Mouse (Mus musculus) kidney, embryonic 16.5 days (tissue): ENCODE results near the gene Vps13d. TPM values are rescaled to one million over a fixed set of nuclear protein-coding genes. Genes with fewer than 3 reads are reported as not detected.

Experiments
- ATAC-seq: fragments of 200-750 bp; cut with Nextera tagmentation; 2 replicates; pipeline ENCODE4 v1.8.0; 2017; ENCODE audit warnings: moderate TSS enrichment; ENCODE audit not compliant: low FRiP score, low TSS enrichment
- H3K27ac ChIP-seq: fragments of 300-500 bp; sonication (generic); 2 replicates; pipeline ENCODE4 v1.5.1; 2014; ENCODE audit warnings: low read length
- H3K27me3 ChIP-seq: fragments of 300-500 bp; sonication (generic); 2 replicates; pipeline ENCODE4 v1.6.1; 2014; ENCODE audit warnings: low read length, control low read depth, mixed read lengths; ENCODE audit not compliant: insufficient read depth
- H3K36me3 ChIP-seq: fragments of 300-500 bp; sonication (generic); 2 replicates; pipeline ENCODE4 v1.6.1; 2014; ENCODE audit warnings: low read length, control low read depth, mixed read lengths; ENCODE audit not compliant: insufficient read depth
- H3K4me1 ChIP-seq: fragments of 300-500 bp; sonication (generic); 2 replicates; pipeline ENCODE4 v1.6.1; 2014; ENCODE audit warnings: low read length, control low read depth, mixed read lengths; ENCODE audit not compliant: insufficient read depth
- H3K4me2 ChIP-seq: fragments of 300-500 bp; sonication (generic); replicated peaks from 2 replicates; pipeline ENCODE4 v1.6.1; 2014; ENCODE audit warnings: low read depth, low read length
- H3K4me3 ChIP-seq: fragments of 300-500 bp; sonication (generic); 2 replicates; pipeline ENCODE4 v1.5.1; 2014; ENCODE audit warnings: mild to moderate bottlenecking, low read length
- H3K9ac ChIP-seq: fragments of 300-500 bp; sonication (generic); replicated peaks from 2 replicates; pipeline ENCODE4 v1.6.1; 2014; ENCODE audit warnings: low read length
- H3K9me3 ChIP-seq: fragments of 300-500 bp; sonication (generic); 2 replicates; pipeline ENCODE4 v1.6.1; 2016; ENCODE audit warnings: low read length, control low read depth
- WGBS: fragments of 180-500 bp; shearing (Covaris S2); extraction: QIAGEN DNeasy Blood & Tissue Kit; methylation state at CpG from one replicate; pipeline ENCODE4 v1.1.7; 2014; 5-methylcytosine and 5-hydroxymethylcytosine counted together
- polyA plus RNA-seq: library from polyadenylated mRNA; unstranded; fragments of >200 nt; fragmentation: Nextera tagmentation; extraction: Ambion mirVana; gene quantifications from 2 replicates; pipeline ENCODE4 v1.2.1, GENCODE M21; 2015

The Vps13d gene
- polyA plus RNA-seq, 1 experiment from 2014 or later = 10.6 TPM

- Histone ChIP-seq H3K4me3 (no peak overlapping the region), H3K27me3 (no peaks in the 10 kb centered on the region), H3K4me2 (no peak overlapping the region), H3K36me3 (peaks cover 3% of the 10 kb centered on the region; the same call in 1 of the 2 replicates), H3K9me3 (no peaks in the 10 kb centered on the region), H3K9ac (no peak overlapping the region), H3K4me1 (peaks cover 27% of the 10 kb centered on the region), H3K27ac (no peak overlapping the region)
- no peak for ATAC-seq
- WGBS = 93% methylated on average over 4 of the region's 4 CpGs
Observed at GRCm38 (mm10) chr4:145005943-145006545, 188.8 kb downstream of the Vps13d start.

- Histone ChIP-seq H3K9ac (no peak overlapping the region), H3K36me3 (peaks cover 3% of the 10 kb centered on the region; the same call in 1 of the 2 replicates), H3K4me2 (no peak overlapping the region), H3K27ac (no peak overlapping the region), H3K4me3 (no peak overlapping the region), H3K9me3 (no peaks in the 10 kb centered on the region), H3K4me1 (peaks cover 25% of the 10 kb centered on the region), H3K27me3 (no peaks in the 10 kb centered on the region)
- WGBS = 75% methylated on average over 6 of the region's 6 CpGs
- ATAC-seq = no peak
Observed at GRCm38 (mm10) chr4:145004176-145004575, 190.6 kb downstream of the Vps13d start.

- H3K9ac ChIP-seq = no peak overlapping the region
- peaks cover 37% of the 10 kb centered on the region for H3K4me1 ChIP-seq
- 83% methylated on average over 1 of the region's 1 CpGs for WGBS
- H3K4me2 ChIP-seq = no peak overlapping the region
- H3K36me3 ChIP-seq = peaks cover 3% of the 10 kb centered on the region; the same call in 1 of the 2 replicates
- H3K27ac ChIP-seq = no peak overlapping the region
- H3K4me3 ChIP-seq = no peak overlapping the region
- H3K27me3 ChIP-seq = no peaks in the 10 kb centered on the region
- H3K9me3 ChIP-seq = no peaks in the 10 kb centered on the region
- ATAC-seq = no peak
Observed at GRCm38 (mm10) chr4:145002733-145003132, 192.1 kb downstream of the Vps13d start.

GRCm38 (mm10) chr4:144999903-145000382 lies 194.9 kb downstream of the Vps13d start:
- H3K27ac ChIP-seq = peak overlapping the region; percentile 99
- peaks cover 3% of the 10 kb centered on the region; the same call in 1 of the 2 replicates for H3K36me3 ChIP-seq
- no peaks in the 10 kb centered on the region for H3K27me3 ChIP-seq
- H3K9me3 ChIP-seq = no peaks in the 10 kb centered on the region
- peak; percentile 96 for ATAC-seq
- H3K4me2 ChIP-seq = no peak overlapping the region
- peaks cover 49% of the 10 kb centered on the region for H3K4me1 ChIP-seq
- no peak overlapping the region for H3K4me3 ChIP-seq
- peak overlapping the region; percentile 42; the same call in 1 of the 2 replicates for H3K9ac ChIP-seq
- 3% methylated on average over 20 of the region's 20 CpGs for WGBS

- Histone ChIP-seq H3K27me3 (no peaks in the 10 kb centered on the region), H3K9me3 (no peaks in the 10 kb centered on the region), H3K4me3 (no peak overlapping the region), H3K4me2 (no peak overlapping the region), H3K36me3 (peaks cover 3% of the 10 kb centered on the region; the same call in 1 of the 2 replicates), H3K9ac (peak overlapping the region; percentile 42), H3K27ac (peak overlapping the region; percentile 99), H3K4me1 (peaks cover 47% of the 10 kb centered on the region)
- ATAC-seq = peak; percentile 83; the same call in 1 of the 2 replicates
- 5% methylated on average over 6 of the region's 6 CpGs for WGBS
Observed at GRCm38 (mm10) chr4:144999572-144999880, 195.3 kb downstream of the Vps13d start.

GRCm38 (mm10) chr4:144998808-144999571 lies 195.8 kb downstream of the Vps13d start:
- Histone ChIP-seq H3K27ac (peak overlapping the region; percentile 99), H3K36me3 (peaks cover under 1% of the 10 kb centered on the region; the same call in 1 of the 2 replicates), H3K4me2 (no peak overlapping the region), H3K9ac (peak overlapping the region; percentile 42), H3K9me3 (no peaks in the 10 kb centered on the region), H3K27me3 (no peaks in the 10 kb centered on the region), H3K4me3 (no peak overlapping the region), H3K4me1 (peaks cover 45% of the 10 kb centered on the region)
- 68% methylated on average over 2 of the region's 2 CpGs for WGBS
- ATAC-seq = no peak

- WGBS = 45% methylated on average over 3 of the region's 3 CpGs
- no peaks in the 10 kb centered on the region for H3K36me3 ChIP-seq
- H3K9ac ChIP-seq = no peak overlapping the region
- H3K4me3 ChIP-seq = no peak overlapping the region
- no peaks in the 10 kb centered on the region for H3K9me3 ChIP-seq
- no peak for ATAC-seq
- peaks cover 53% of the 10 kb centered on the region for H3K4me1 ChIP-seq
- no peaks in the 10 kb centered on the region for H3K27me3 ChIP-seq
- H3K4me2 ChIP-seq = no peak overlapping the region
- H3K27ac ChIP-seq = peak overlapping the region; percentile 99
Observed at GRCm38 (mm10) chr4:144997887-144998658, 196.7 kb downstream of the Vps13d start.

- peaks cover 61% of the 10 kb centered on the region for H3K4me1 ChIP-seq
- ATAC-seq = no peak
- 59% methylated on average over 6 of the region's 6 CpGs for WGBS
- no peak overlapping the region for H3K4me2 ChIP-seq
- H3K27me3 ChIP-seq = no peaks in the 10 kb centered on the region
- H3K27ac ChIP-seq = peak overlapping the region; percentile 99
- H3K36me3 ChIP-seq = no peaks in the 10 kb centered on the region
- H3K9me3 ChIP-seq = no peaks in the 10 kb centered on the region
- no peak overlapping the region for H3K9ac ChIP-seq
- no peak overlapping the region for H3K4me3 ChIP-seq
Observed at GRCm38 (mm10) chr4:144996996-144997820, 197.6 kb downstream of the Vps13d start.

GRCm38 (mm10) chr4:144995826-144996225 lies 199.0 kb downstream of the Vps13d start:
- Histone ChIP-seq H3K4me2 (no peak overlapping the region), H3K4me3 (no peak overlapping the region), H3K9me3 (no peaks in the 10 kb centered on the region), H3K9ac (no peak overlapping the region), H3K4me1 (peaks cover 65% of the 10 kb centered on the region), H3K36me3 (no peaks in the 10 kb centered on the region), H3K27me3 (no peaks in the 10 kb centered on the region), H3K27ac (peak overlapping the region; percentile 19)
- no peak for ATAC-seq
- WGBS = 12% methylated on average over 1 of the region's 1 CpGs
